Mouse (Mus musculus) embryonic facial prominence, embryonic 13.5 days (tissue): ENCODE results near the gene Dst. TPM values are rescaled to one million over a fixed set of nuclear protein-coding genes. Genes with fewer than 3 reads are reported as not detected.
A peak's percentile ranks its signal among the peaks of the same experiment; 100 is the strongest.

Experiments used
- ATAC-seq: fragments of 200-750 bp; cut with Nextera tagmentation; 2 replicates; pipeline ENCODE4 v1.8.0; 2017; ENCODE audit warnings: low read depth; ENCODE audit not compliant: insufficient number of reproducible peaks, insufficient read depth, low FRiP score, low TSS enrichment
- H3K27ac ChIP-seq: fragments of 300-500 bp; sonication (generic); 2 replicates; pipeline ENCODE4 v1.5.1; 2015; ENCODE audit warnings: moderate library complexity, mild to moderate bottlenecking, inconsistent platforms
- H3K27me3 ChIP-seq: fragments of 300-500 bp; sonication (generic); 2 replicates; pipeline ENCODE4 v1.6.1; 2015; ENCODE audit warnings: mild to moderate bottlenecking, inconsistent platforms
- H3K36me3 ChIP-seq: fragments of 300-500 bp; sonication (generic); 2 replicates; pipeline ENCODE4 v1.6.1; 2015; ENCODE audit warnings: mild to moderate bottlenecking, inconsistent platforms
- H3K4me1 ChIP-seq: fragments of 300-500 bp; sonication (generic); 2 replicates; pipeline ENCODE4 v1.6.1; 2015; ENCODE audit warnings: inconsistent platforms
- H3K4me2 ChIP-seq: fragments of 300-500 bp; sonication (generic); 2 replicates; pipeline ENCODE4 v1.6.1; 2015; ENCODE audit warnings: moderate library complexity, mild to moderate bottlenecking, inconsistent platforms
- H3K4me3 ChIP-seq: fragments of 300-500 bp; sonication (generic); 2 replicates; pipeline ENCODE4 v1.5.1; 2015; ENCODE audit warnings: mild to moderate bottlenecking, inconsistent platforms
- H3K9ac ChIP-seq: fragments of 300-500 bp; sonication (generic); 2 replicates; pipeline ENCODE4 v1.6.1; 2015; ENCODE audit warnings: mild to moderate bottlenecking, inconsistent platforms
- H3K9me3 ChIP-seq: fragments of 300-500 bp; sonication (generic); 2 replicates; pipeline ENCODE4 v1.6.1; 2016; ENCODE audit warnings: inconsistent platforms
- WGBS: fragments of 180-500 bp; shearing (Covaris S2); methylation state at CpG from one replicate; pipeline ENCODE4 v1.1.7; 2015; ENCODE audit warnings: mixed read lengths; 5-methylcytosine and 5-hydroxymethylcytosine counted together
- polyA plus RNA-seq: library from polyadenylated mRNA; unstranded; fragments of >200 nt; fragmentation: Nextera tagmentation; extraction: Ambion mirVana; gene quantifications from 2 replicates; pipeline ENCODE4 v1.2.1, GENCODE M21; 2015

Gene Dst
- polyA plus RNA-seq, 1 experiment from 2014 or later: 24.5 TPM

GRCm38 (mm10) chr1:34167151-34168057 lies 259.4 kb downstream of the Dst start:
- Histone ChIP-seq H3K9me3 (no peaks in the 10 kb centered on the region), H3K4me3 (no peak overlapping the region), H3K4me1 (no peaks in the 10 kb centered on the region), H3K4me2 (no peak overlapping the region), H3K27ac (no peak overlapping the region), H3K27me3 (no peaks in the 10 kb centered on the region), H3K9ac (no peak overlapping the region), H3K36me3 (peaks cover 65% of the 10 kb centered on the region)
- no peak for ATAC-seq
- 82% methylated on average over 19 of the region's 19 CpGs for WGBS

- peaks cover 77% of the 10 kb centered on the region for H3K36me3 ChIP-seq
- H3K4me1 ChIP-seq: no peaks in the 10 kb centered on the region
- H3K4me2 ChIP-seq: no peak overlapping the region
- H3K9me3 ChIP-seq: no peaks in the 10 kb centered on the region
- no peak overlapping the region for H3K27ac ChIP-seq
- no peaks in the 10 kb centered on the region for H3K27me3 ChIP-seq
- H3K9ac ChIP-seq: no peak overlapping the region
- H3K4me3 ChIP-seq: no peak overlapping the region
- 88% methylated on average over 12 of the region's 12 CpGs for WGBS
- no peak for ATAC-seq
Observed at GRCm38 (mm10) chr1:34169086-34169485, 261.1 kb downstream of the Dst start.

- Histone ChIP-seq H3K4me1 (no peaks in the 10 kb centered on the region), H3K36me3 (peaks cover 82% of the 10 kb centered on the region), H3K9ac (no peak overlapping the region), H3K27ac (no peak overlapping the region), H3K4me2 (no peak overlapping the region), H3K27me3 (no peaks in the 10 kb centered on the region), H3K9me3 (no peaks in the 10 kb centered on the region), H3K4me3 (no peak overlapping the region)
- no peak for ATAC-seq
- 94% methylated on average over 15 of the region's 15 CpGs for WGBS
Observed at GRCm38 (mm10) chr1:34174517-34174916, 266.5 kb downstream of the Dst start.

GRCm38 (mm10) chr1:34174961-34175360 lies 266.9 kb downstream of the Dst start:
- Histone ChIP-seq H3K4me2 (no peak overlapping the region), H3K27ac (no peak overlapping the region), H3K9me3 (no peaks in the 10 kb centered on the region), H3K4me1 (no peaks in the 10 kb centered on the region), H3K36me3 (peaks cover 82% of the 10 kb centered on the region), H3K9ac (no peak overlapping the region), H3K4me3 (no peak overlapping the region), H3K27me3 (no peaks in the 10 kb centered on the region)
- 84% methylated on average over 8 of the region's 8 CpGs for WGBS
- ATAC-seq: no peak

- H3K4me3 ChIP-seq: no peak overlapping the region; the same call in 1 of the 2 replicates
Observed at GRCm38 (mm10) chr1:34178022-34178727, 270.1 kb downstream of the Dst start.

GRCm38 (mm10) chr1:34179756-34180155 lies 271.7 kb downstream of the Dst start:
- H3K9ac ChIP-seq: no peak overlapping the region
- no peak for ATAC-seq
- H3K4me2 ChIP-seq: no peak overlapping the region
- H3K27me3 ChIP-seq: no peaks in the 10 kb centered on the region
- H3K4me3 ChIP-seq: no peak overlapping the region
- H3K9me3 ChIP-seq: no peaks in the 10 kb centered on the region
- H3K4me1 ChIP-seq: no peaks in the 10 kb centered on the region
- peaks cover 68% of the 10 kb centered on the region for H3K36me3 ChIP-seq
- WGBS: 95% methylated on average over 19 of the region's 19 CpGs
- H3K27ac ChIP-seq: no peak overlapping the region

More at GRCm38 (mm10) chr1:34178022-34178727, 270.1 kb downstream of the Dst start:
- Histone ChIP-seq H3K9ac (no peak overlapping the region), H3K4me1 (no peaks in the 10 kb centered on the region), H3K36me3 (peaks cover 81% of the 10 kb centered on the region), H3K9me3 (no peaks in the 10 kb centered on the region), H3K4me2 (peak overlapping the region; percentile 7; the same call in 1 of the 2 replicates), H3K27me3 (no peaks in the 10 kb centered on the region), H3K27ac (no peak overlapping the region)
- 87% methylated on average over 41 of the region's 41 CpGs for WGBS
- ATAC-seq: no peak

- H3K4me3 ChIP-seq: no peak overlapping the region
- no peaks in the 10 kb centered on the region for H3K4me1 ChIP-seq
- no peak overlapping the region for H3K4me2 ChIP-seq
- 87% methylated on average over 24 of the region's 24 CpGs for WGBS
- no peak overlapping the region for H3K27ac ChIP-seq
- no peak overlapping the region for H3K9ac ChIP-seq
- H3K27me3 ChIP-seq: no peaks in the 10 kb centered on the region
- ATAC-seq: no peak
- H3K9me3 ChIP-seq: no peaks in the 10 kb centered on the region
- peaks cover 51% of the 10 kb centered on the region for H3K36me3 ChIP-seq
Observed at GRCm38 (mm10) chr1:34182406-34183249, 274.6 kb downstream of the Dst start.

GRCm38 (mm10) chr1:34183250-34183926 lies 275.4 kb downstream of the Dst start:
- ATAC-seq: no peak
- H3K9me3 ChIP-seq: no peaks in the 10 kb centered on the region
- no peak overlapping the region for H3K9ac ChIP-seq
- H3K27me3 ChIP-seq: no peaks in the 10 kb centered on the region
- 94% methylated on average over 12 of the region's 12 CpGs for whole genome bisulfite sequencing
- H3K4me2 ChIP-seq: no peak overlapping the region
- H3K4me3 ChIP-seq: no peak overlapping the region
- no peak overlapping the region for H3K27ac ChIP-seq
- no peaks in the 10 kb centered on the region for H3K4me1 ChIP-seq
- H3K36me3 ChIP-seq: peaks cover 43% of the 10 kb centered on the region

- Histone ChIP-seq H3K27me3 (no peaks in the 10 kb centered on the region), H3K36me3 (peaks cover 36% of the 10 kb centered on the region), H3K9me3 (no peaks in the 10 kb centered on the region), H3K4me2 (no peak overlapping the region), H3K27ac (no peak overlapping the region), H3K4me3 (no peak overlapping the region), H3K9ac (no peak overlapping the region), H3K4me1 (no peaks in the 10 kb centered on the region)
- WGBS: 73% methylated on average over 6 of the region's 6 CpGs
- no peak for ATAC-seq
Observed at GRCm38 (mm10) chr1:34184266-34184665, 276.2 kb downstream of the Dst start.

GRCm38 (mm10) chr1:34186033-34186432 lies 278.0 kb downstream of the Dst start:
- Histone ChIP-seq H3K9ac (no peak overlapping the region), H3K27ac (no peak overlapping the region), H3K4me3 (no peak overlapping the region), H3K36me3 (peaks cover 36% of the 10 kb centered on the region), H3K9me3 (no peaks in the 10 kb centered on the region), H3K4me1 (no peaks in the 10 kb centered on the region), H3K4me2 (no peak overlapping the region), H3K27me3 (no peaks in the 10 kb centered on the region)
- ATAC-seq: no peak
- 88% methylated on average over 6 of the region's 6 CpGs for WGBS

GRCm38 (mm10) chr1:34187501-34187900 lies 279.5 kb downstream of the Dst start:
- H3K9ac ChIP-seq: no peak overlapping the region
- peaks cover 36% of the 10 kb centered on the region for H3K36me3 ChIP-seq
- no peaks in the 10 kb centered on the region for H3K9me3 ChIP-seq
- no peak overlapping the region for H3K4me2 ChIP-seq
- no peak overlapping the region for H3K27ac ChIP-seq
- H3K27me3 ChIP-seq: no peaks in the 10 kb centered on the region
- H3K4me3 ChIP-seq: no peak overlapping the region
- no peak for ATAC-seq
- 62% methylated on average over 5 of the region's 5 CpGs for WGBS
- no peaks in the 10 kb centered on the region for H3K4me1 ChIP-seq
